Mouse (Mus musculus) adrenal gland, postnatal 36 days (tissue): ENCODE data around the gene Cyp2w1. TPM values are rescaled to one million over a fixed set of nuclear protein-coding genes. Genes with fewer than 3 reads are reported as not detected.

Source experiments
- DNase-seq, 2 experiments: peaks; one replicate each; pipeline ENCODE4 v3.0.0; 2021; ENCODE audit warnings: mixed read lengths in 1 of 2
- microRNA-seq: library from miRNA; unstranded; fragments of <30 nt; microRNA quantifications from one replicate; pipeline ENCODE4 v1.2.0, GENCODE M21; 2021
- total RNA-seq, 2 experiments: library from RNA; stranded (reverse); gene quantifications; 2 replicates each; pipeline ENCODE4 v1.2.3; 2021

Gene Cyp2w1
- total RNA-seq, 2 experiments from 2014 or later = not detected

DNA sequence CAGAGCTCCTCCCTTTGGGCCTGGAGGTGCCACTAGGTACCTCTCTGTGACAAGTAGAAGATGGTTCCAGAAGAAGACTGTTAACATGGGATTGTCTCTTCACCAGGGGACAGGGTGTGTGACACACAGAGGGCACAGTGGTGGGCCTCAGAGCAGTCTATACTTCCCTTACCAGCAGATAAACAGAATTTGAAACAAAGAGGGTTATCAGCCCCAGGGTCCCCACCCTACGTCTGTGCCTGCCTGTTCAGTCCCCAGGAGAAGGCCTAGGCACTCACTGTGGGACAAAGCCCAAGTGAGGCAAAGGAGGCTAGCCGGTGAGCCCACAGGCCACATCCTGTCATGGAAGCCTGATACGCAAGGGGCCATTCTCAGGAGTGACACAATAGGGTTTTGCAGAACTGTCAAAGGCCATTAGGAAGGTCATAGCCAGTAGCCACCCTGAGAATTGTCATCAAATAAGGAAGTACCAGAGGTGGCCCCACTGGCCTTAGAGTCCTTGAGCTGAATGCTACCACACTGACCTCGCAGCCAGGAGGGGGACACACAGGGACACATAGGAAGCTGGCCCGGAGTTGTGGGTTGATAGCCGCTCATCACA, 52.5 kb downstream of the Cyp2w1 start, which contains the start of gene C130050O18Rik:
TSS of gene C130050O18Rik (plus strand) at position 480 of the 601 bp plus-strand sequence.
- DNase-seq = no peak

DNA sequence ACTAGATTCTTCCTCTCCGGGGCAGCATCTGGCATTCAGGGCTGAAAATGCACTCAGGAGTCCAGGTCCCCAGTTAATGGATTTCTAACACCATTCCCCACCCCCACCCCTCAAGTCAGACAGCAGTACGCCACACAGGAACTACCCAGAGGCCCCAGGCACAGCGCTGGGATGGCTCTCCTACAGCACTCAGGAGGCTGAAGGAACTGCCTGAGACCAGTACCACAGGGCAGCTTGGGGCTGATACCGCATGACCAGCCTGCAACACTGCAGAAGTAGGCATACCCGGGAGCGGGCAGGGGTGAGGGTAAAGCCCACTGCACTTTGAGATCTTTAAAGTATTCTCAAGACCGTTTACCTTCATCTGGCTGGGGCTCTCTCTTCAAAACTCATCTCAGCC, 53.1 kb downstream of the Cyp2w1 start:
- DNase-seq = no peak

DNA sequence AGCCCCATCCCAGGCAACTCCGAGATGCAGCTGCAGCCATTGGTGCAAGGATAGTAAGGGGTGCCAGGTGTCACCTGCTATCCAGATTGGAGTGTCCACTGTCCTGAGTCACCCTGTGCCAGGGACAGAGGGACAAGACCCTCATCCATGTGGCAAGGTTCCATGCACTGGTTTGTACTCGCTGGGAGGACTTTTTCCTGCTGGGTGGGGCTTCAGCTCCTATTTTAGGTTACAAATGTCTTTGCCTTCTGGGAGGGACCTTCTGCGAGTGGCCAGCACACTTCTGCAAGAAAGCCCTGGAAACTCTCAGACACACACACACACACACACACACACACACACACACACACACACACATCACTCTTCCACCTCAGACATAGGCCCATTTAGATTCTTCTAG, 53.5 kb downstream of the Cyp2w1 start:
- no peak for DNase-seq

Small RNA genes within 50 kb of the gene (microRNA-seq; reads per million reads assigned to microRNA genes)
- gene Mir339 = 410 reads per million, percentile 69 among the genes with 10 or more reads in this experiment

Other genes starting within 250 kb of the Cyp2w1 start
- 10 to 100 TPM; 20.2 to 52.4 TPM for gene Prkar1b, start 202.6 kb upstream of the Cyp2w1 start, total RNA-seq
- 10 to 100 TPM; 22.7 to 22.8 TPM for gene Dnaaf5, start 202.4 kb upstream of the Cyp2w1 start, total RNA-seq
- 100 to 1,000 TPM in 1 of 2 experiments, 10 to 100 TPM in 1; 73.4 to 105 TPM for gene Sun1, start 152.0 kb upstream of the Cyp2w1 start, total RNA-seq
- gene Get4, start 100.3 kb upstream of the Cyp2w1 start, total RNA-seq = 10 to 100 TPM; 80.1 to 97.0 TPM
- gene Adap1, start 27.0 kb upstream of the Cyp2w1 start, total RNA-seq = 1 to 10 TPM; 5.0 to 8.5 TPM
- 10 to 100 TPM; 71.0 to 87.5 TPM for gene Cox19, start 1.2 kb upstream of the Cyp2w1 start, total RNA-seq
- gene Gpr146, start 25.1 kb downstream of the Cyp2w1 start, total RNA-seq = 10 to 100 TPM; 15.2 to 17.9 TPM
- under 1 TPM; 0.49 to 0.79 TPM for gene C130050O18Rik, start 52.7 kb downstream of the Cyp2w1 start, total RNA-seq
- 1 to 10 TPM; 2.8 to 4.7 TPM for gene Gper1, start 70.5 kb downstream of the Cyp2w1 start, total RNA-seq
- 10 to 100 TPM; 11.9 to 12.3 TPM for gene 3110082I17Rik, start 107.9 kb downstream of the Cyp2w1 start, total RNA-seq
- gene Zfand2a, start 131.9 kb downstream of the Cyp2w1 start, total RNA-seq = 10 to 100 TPM; 28.6 to 34.9 TPM
- not detected for gene Uncx, start 190.9 kb downstream of the Cyp2w1 start, total RNA-seq